In the genomic region with DNA sequence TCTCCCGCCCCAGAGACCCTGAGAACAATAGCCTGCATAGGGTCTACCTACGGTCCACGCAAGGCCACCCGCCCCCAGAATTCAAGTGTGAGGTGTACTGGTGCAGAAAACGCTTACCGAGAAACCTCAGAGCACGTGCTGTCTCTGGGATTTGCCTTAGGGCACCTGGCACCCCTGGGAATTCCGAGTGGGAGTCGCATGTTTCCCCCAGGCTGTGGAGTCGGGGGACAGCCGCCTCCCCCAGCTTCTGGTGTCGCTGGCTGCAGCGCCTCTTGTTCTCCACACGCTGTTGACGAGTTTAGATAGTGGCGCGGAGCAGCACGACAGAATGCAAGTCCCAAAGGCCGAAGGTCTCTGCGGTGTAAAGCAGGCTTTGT, we compare ENCODE assay signal across 9 mouse cellular contexts. TPM values are rescaled to one million over a fixed set of nuclear protein-coding genes. Genes with fewer than 3 reads are reported as not detected.
DNase-seq lines count a peak whose midpoint lies in the region; ATAC-seq and TF ChIP-seq lines count a peak whose summit lies in the region.
"Had no signal": no experiment of that assay in that cellular context is flagged by ENCODE, and none has a peak within 500 bp of the region (broad histone marks: within the 10 kb centered on the region; RNA-seq: fewer than 3 reads in every experiment).

No protein-coding gene starts in this region.

- 1% methylated on average over 20 of the region's 20 CpGs for WGBS in embryonic facial prominence, embryonic 11.5 days
- under 1% methylated on average over 20 of the region's 20 CpGs for WGBS in hindbrain, embryonic 14.5 days
- WGBS in liver, postnatal 0 days (ENCODE audit: insufficient replicate concordance): 1% methylated on average over 20 of the region's 20 CpGs
- 1% methylated on average over 20 of the region's 20 CpGs for WGBS in stomach, postnatal 0 days

- DNase-seq in gastrocnemius, adult 2 months: no peak
- no peak for DNase-seq in gastrocnemius, postnatal 10 days
- peak; percentile 41 for DNase-seq in embryonic facial prominence, embryonic 11.5 days (ENCODE audit: low spot score)
- DNase-seq in hindbrain, embryonic 14.5 days (ENCODE audit: low spot score): peak; percentile 55
- DNase-seq in liver, postnatal 0 days: no peak
- DNase-seq in stomach, postnatal 0 days (ENCODE audit: low spot score): peak; percentile 22
- DNase-seq in ovary, adult 18-20 months (ENCODE audit: low spot score): no peak

- intact Hi-C loops in gastrocnemius, adult 2 months (cut with DNase I): no loop called here

- H3K27me3 ChIP-seq in ES-Bruce4 (ENCODE audit: control insufficient read depth, insufficient read depth, low read length, poor library complexity, severe bottlenecking): no peaks in the 10 kb centered on the region
- peaks cover 26% of the 10 kb centered on the region for H3K27me3 ChIP-seq in embryonic facial prominence, embryonic 11.5 days (ENCODE audit: control insufficient read depth, insufficient read depth, low read length)
- no peaks in the 10 kb centered on the region for H3K27me3 ChIP-seq in hindbrain, embryonic 14.5 days (ENCODE audit: control insufficient read depth, insufficient read depth, low read length)
- peaks cover 64% of the 10 kb centered on the region for H3K27me3 ChIP-seq in liver, postnatal 0 days (ENCODE audit: insufficient read depth, low read length)
- peaks cover 8% of the 10 kb centered on the region; the same call in 1 of the 2 replicates for H3K27me3 ChIP-seq in stomach, postnatal 0 days (ENCODE audit: control insufficient read depth, insufficient read depth, low read length)

- no peak overlapping the region for H3K27ac ChIP-seq in gastrocnemius, adult 2 months
- H3K27ac ChIP-seq in ES-Bruce4 (ENCODE audit: insufficient read depth, low read length): no peak overlapping the region
- H3K27ac ChIP-seq in embryonic facial prominence, embryonic 11.5 days (replicated peaks; ENCODE audit: low read depth, low read length): 0 out of 2 replicates have a peak overlapping the region, but pooled peaks have one; percentile 22
- H3K27ac ChIP-seq in hindbrain, embryonic 14.5 days: peak overlapping the region; percentile 95
- no peak overlapping the region for H3K27ac ChIP-seq in liver, postnatal 0 days (ENCODE audit: low read depth)
- H3K27ac ChIP-seq in stomach, postnatal 0 days (replicated peaks): no peak overlapping the region

- no peak for TF ChIP-seq CTCF in gastrocnemius, adult 2 months (IDR thresholded peaks at IDR 0.05)
- no peak for TF ChIP-seq CTCF in ES-Bruce4 (IDR thresholded peaks at IDR 0.05; ENCODE audit: low read depth, low read length)
- no peak for TF ChIP-seq CTCF in liver, postnatal 0 days (IDR thresholded peaks at IDR 0.05; ENCODE audit: low read depth)
- TF ChIP-seq CTCF in stomach, postnatal 0 days (IDR thresholded peaks at IDR 0.05; ENCODE audit: low read depth): no peak

- peak overlapping the region; percentile 82 for H3K4me3 ChIP-seq in gastrocnemius, adult 2 months
- peak overlapping the region; percentile 75 for H3K4me3 ChIP-seq in ES-Bruce4 (ENCODE audit: low read depth, low read length)
- peak overlapping the region; percentile 51 for H3K4me3 ChIP-seq in embryonic facial prominence, embryonic 11.5 days (ENCODE audit: low read depth, low read length)
- peak overlapping the region; percentile 73 for H3K4me3 ChIP-seq in hindbrain, embryonic 14.5 days (replicated peaks; ENCODE audit: low read length)
- H3K4me3 ChIP-seq in liver, postnatal 0 days (ENCODE audit: low read depth, low read length): no peak overlapping the region
- peak overlapping the region; percentile 45 for H3K4me3 ChIP-seq in stomach, postnatal 0 days (ENCODE audit: low read depth, low read length)
- H3K4me3 ChIP-seq: myocyte had no signal

- H3K9me3 ChIP-seq in ES-Bruce4 (replicated peaks; ENCODE audit: control insufficient read depth, insufficient read depth, low read length, poor library complexity, severe bottlenecking): no peaks in the 10 kb centered on the region
- H3K9me3 ChIP-seq in embryonic facial prominence, embryonic 11.5 days (replicated peaks; ENCODE audit: control insufficient read depth, low read length): no peaks in the 10 kb centered on the region
- no peaks in the 10 kb centered on the region for H3K9me3 ChIP-seq in hindbrain, embryonic 14.5 days (ENCODE audit: control insufficient read depth, low read length)
- H3K9me3 ChIP-seq in liver, postnatal 0 days (ENCODE audit: low read length): no peaks in the 10 kb centered on the region
- no peaks in the 10 kb centered on the region for H3K9me3 ChIP-seq in stomach, postnatal 0 days (ENCODE audit: control insufficient read depth, low read length)

- peak overlapping the region; percentile 19; the same call in 1 of the 2 replicates for H3K9ac ChIP-seq in ES-Bruce4 (ENCODE audit: low read depth, poor library complexity, severe bottlenecking)
- peak overlapping the region; percentile 59 for H3K9ac ChIP-seq in embryonic facial prominence, embryonic 11.5 days (replicated peaks; ENCODE audit: low read length)
- H3K9ac ChIP-seq in hindbrain, embryonic 14.5 days: peak overlapping the region; percentile 90
- H3K9ac ChIP-seq in liver, postnatal 0 days (replicated peaks): no peak overlapping the region
- H3K9ac ChIP-seq in stomach, postnatal 0 days (ENCODE audit: low read length): peak overlapping the region; percentile 18; the same call in 1 of the 2 replicates

- no peak for TF ChIP-seq POLR2A in ES-Bruce4 (IDR thresholded peaks at IDR 0.05; ENCODE audit: insufficient read depth, low read length)

- H3K4me1 ChIP-seq in ES-Bruce4 (ENCODE audit: control insufficient read depth, insufficient read depth, low read length): no peaks in the 10 kb centered on the region
- H3K4me1 ChIP-seq in embryonic facial prominence, embryonic 11.5 days (ENCODE audit: control insufficient read depth, insufficient read depth, low read length): no peaks in the 10 kb centered on the region
- peaks cover 26% of the 10 kb centered on the region for H3K4me1 ChIP-seq in hindbrain, embryonic 14.5 days (replicated peaks; ENCODE audit: control insufficient read depth, insufficient read depth, low read length)
- peaks cover 20% of the 10 kb centered on the region for H3K4me1 ChIP-seq in liver, postnatal 0 days (ENCODE audit: insufficient read depth)
- 0 out of 2 replicates have a peak, but pooled peaks cover 2% of the 10 kb centered on the region for H3K4me1 ChIP-seq in stomach, postnatal 0 days (replicated peaks; ENCODE audit: control insufficient read depth, insufficient read depth)

- TF ChIP-seq EP300 in ES-Bruce4 (IDR thresholded peaks at IDR 0.05; ENCODE audit: insufficient read depth, low read depth, low read length): no peak
- TF ChIP-seq EP300 in liver, postnatal 0 days (IDR thresholded peaks at IDR 0.05; ENCODE audit: low read depth): no peak
- no peak for TF ChIP-seq EP300 in stomach, postnatal 0 days (optimal IDR thresholded peaks at IDR 0.05)

- no peak for ATAC-seq in embryonic facial prominence, embryonic 11.5 days (replicated peaks; ENCODE audit: insufficient number of reproducible peaks, low FRiP score, low TSS enrichment, low read depth)
- peak; percentile 12; the same call in 1 of the 2 replicates for ATAC-seq in hindbrain, embryonic 14.5 days (ENCODE audit: low FRiP score)
- no peak for ATAC-seq in liver, postnatal 0 days
- ATAC-seq in stomach, postnatal 0 days (ENCODE audit: low FRiP score, low TSS enrichment): no peak

- no peaks in the 10 kb centered on the region for H3K36me3 ChIP-seq in ES-Bruce4 (ENCODE audit: control insufficient read depth, insufficient read depth, low read length, poor library complexity, severe bottlenecking)
- no peaks in the 10 kb centered on the region for H3K36me3 ChIP-seq in embryonic facial prominence, embryonic 11.5 days (replicated peaks; ENCODE audit: control insufficient read depth, insufficient read depth, low read depth, low read length)
- H3K36me3 ChIP-seq in hindbrain, embryonic 14.5 days (replicated peaks; ENCODE audit: control insufficient read depth, insufficient read depth): 0 out of 2 replicates have a peak, but pooled peaks cover 8% of the 10 kb centered on the region
- H3K36me3 ChIP-seq in liver, postnatal 0 days (replicated peaks; ENCODE audit: insufficient read depth, low read length): no peaks in the 10 kb centered on the region
- H3K36me3 ChIP-seq in stomach, postnatal 0 days (ENCODE audit: control insufficient read depth, insufficient read depth, low read length): no peaks in the 10 kb centered on the region

- peak overlapping the region; percentile 82 for H3K4me2 ChIP-seq in embryonic facial prominence, embryonic 11.5 days (ENCODE audit: low read depth, low read length)
- peak overlapping the region; percentile 80 for H3K4me2 ChIP-seq in hindbrain, embryonic 14.5 days (replicated peaks)
- 0 out of 2 replicates have a peak overlapping the region, but pooled peaks have one; percentile 22 for H3K4me2 ChIP-seq in liver, postnatal 0 days (ENCODE audit: low read depth, low read length)
- H3K4me2 ChIP-seq in stomach, postnatal 0 days (replicated peaks; ENCODE audit: low read depth): peak overlapping the region; percentile 86

RNA-seq across cellular contexts. Expression of gene Dpysl5, which starts 1.9 kb away (rescaled TPM):
- 1 to 10 TPM in 1 of 2 experiments, under 1 TPM in 1; 0.98 to 2.9 TPM for total RNA-seq in gastrocnemius, adult 2 months (2021)
- 1 to 10 TPM; 2.7 to 3.2 TPM for total RNA-seq in gastrocnemius, postnatal 10 days (2021)
- 33.4 and 35.2 TPM in 2 replicates for polyA plus RNA-seq in ES-Bruce4 (2011; ENCODE audit: insufficient read depth, insufficient read length, low read depth, missing spikeins)
- polyA plus RNA-seq in embryonic facial prominence, embryonic 11.5 days (2014; fragmentation: Nextera tagmentation; extraction: Ambion mirVana): 17.6 and 22.2 TPM in 2 replicates
- 202 and 220 TPM in 2 replicates for polyA plus RNA-seq in hindbrain, embryonic 14.5 days (2014; fragmentation: Nextera tagmentation; extraction: Ambion mirVana)
- 0.05 TPM in 1 of 2 replicates, not detected in the other for polyA plus RNA-seq in liver, postnatal 0 days (2015; fragmentation: Nextera tagmentation; extraction: Ambion mirVana)
- 1.7 and 2.3 TPM in 2 replicates for polyA plus RNA-seq in stomach, postnatal 0 days (2015; fragmentation: Nextera tagmentation; extraction: Ambion mirVana)

RNA-seq across cellular contexts. Expression of gene Cenpa, which starts 46.7 kb away (rescaled TPM):
- 1 to 10 TPM; 1.2 to 3.6 TPM for total RNA-seq in gastrocnemius, adult 2 months (2021)
- total RNA-seq in gastrocnemius, postnatal 10 days (2021): 10 to 100 TPM; 16.7 to 17.2 TPM
- 257 and 258 TPM in 2 replicates for polyA plus RNA-seq in ES-Bruce4 (2011; ENCODE audit: insufficient read depth, insufficient read length, low read depth, missing spikeins)
- 435 and 450 TPM in 2 replicates for polyA plus RNA-seq in embryonic facial prominence, embryonic 11.5 days (2014; fragmentation: Nextera tagmentation; extraction: Ambion mirVana)
- 41.0 and 45.0 TPM in 2 replicates for polyA plus RNA-seq in hindbrain, embryonic 14.5 days (2014; fragmentation: Nextera tagmentation; extraction: Ambion mirVana)
- 135 and 145 TPM in 2 replicates for polyA plus RNA-seq in liver, postnatal 0 days (2015; fragmentation: Nextera tagmentation; extraction: Ambion mirVana)
- 58.1 and 79.9 TPM in 2 replicates for polyA plus RNA-seq in stomach, postnatal 0 days (2015; fragmentation: Nextera tagmentation; extraction: Ambion mirVana)

Comparison
In these comparisons a context has a peak if more than half of its experiments do, and no peak if none do; other contexts are left out.
1. DNase-seq: peak in embryonic facial prominence, embryonic 11.5 days (single experiment), hindbrain, embryonic 14.5 days (single experiment) and stomach, postnatal 0 days (single experiment); none in gastrocnemius, adult 2 months (single experiment), gastrocnemius, postnatal 10 days (single experiment), liver, postnatal 0 days (single experiment) and ovary, adult 18-20 months (single experiment).
2. H3K27ac ChIP-seq: peak in embryonic facial prominence, embryonic 11.5 days (single experiment) and hindbrain, embryonic 14.5 days (single experiment); none in gastrocnemius, adult 2 months (single experiment), ES-Bruce4 (single experiment), liver, postnatal 0 days (single experiment) and stomach, postnatal 0 days (single experiment).
3. H3K4me2 ChIP-seq: peak in every context shown above with its lines; median percentile 86 in stomach, postnatal 0 days; 82 in embryonic facial prominence, embryonic 11.5 days; 80 in hindbrain, embryonic 14.5 days; 22 in liver, postnatal 0 days.